Mouse (Mus musculus) gastrocnemius, postnatal 10 days (tissue): ENCODE data around the gene Fam209. TPM values are rescaled to one million over a fixed set of nuclear protein-coding genes. Genes with fewer than 3 reads are reported as not detected.
A peak's percentile ranks its signal among the peaks of the same experiment; 100 is the strongest.

Experiments used
- DNase-seq: peaks from one replicate; pipeline ENCODE4 v3.0.0; 2021; ENCODE audit warnings: mixed read lengths
- total RNA-seq, 2 experiments: library from RNA; stranded (reverse); gene quantifications; 2 replicates each; pipeline ENCODE4 v1.2.3; 2021

Gene Fam209
- total RNA-seq, 2 experiments from 2014 or later: 0.35 to 0.54 TPM

GRCm38 (mm10) chr2:172477860-172478259 is 5.5 kb downstream of the Fam209 start:
- DNase-seq: no peak

- no peak for DNase-seq
Measured at GRCm38 (mm10) chr2:172480296-172480695, 8.0 kb downstream of the Fam209 start.

- no peak for DNase-seq
Measured at GRCm38 (mm10) chr2:172481654-172482385, 9.5 kb downstream of the Fam209 start.

- DNase-seq: no peak
Measured at GRCm38 (mm10) chr2:172483766-172484413, 11.6 kb downstream of the Fam209 start.

- DNase-seq: no peak
Measured at GRCm38 (mm10) chr2:172484696-172485370, 12.5 kb downstream of the Fam209 start.

- no peak for DNase-seq
Measured at GRCm38 (mm10) chr2:172496736-172497345, 24.5 kb downstream of the Fam209 start.

- no peak for DNase-seq
Measured at GRCm38 (mm10) chr2:172498823-172499222, 26.5 kb downstream of the Fam209 start.

GRCm38 (mm10) chr2:172500752-172501316 is 28.5 kb downstream of the Fam209 start:
- DNase-seq: no peak

GRCm38 (mm10) chr2:172501341-172501740 is 29.0 kb downstream of the Fam209 start:
- DNase-seq: peak; percentile 23

- DNase-seq: no peak
Measured at GRCm38 (mm10) chr2:172502168-172502567, 29.8 kb downstream of the Fam209 start.

- DNase-seq: no peak
Measured at GRCm38 (mm10) chr2:172506121-172506520, 33.8 kb downstream of the Fam209 start.

GRCm38 (mm10) chr2:172510056-172510712 is 37.9 kb downstream of the Fam209 start:
- DNase-seq: no peak

GRCm38 (mm10) chr2:172510899-172511298 is 38.6 kb downstream of the Fam209 start:
- no peak for DNase-seq

- DNase-seq: no peak
Measured at GRCm38 (mm10) chr2:172516407-172516992, 44.2 kb downstream of the Fam209 start.

GRCm38 (mm10) chr2:172520616-172521371 is 48.5 kb downstream of the Fam209 start:
- no peak for DNase-seq

GRCm38 (mm10) chr2:172522528-172522927 is 50.2 kb downstream of the Fam209 start:
- no peak for DNase-seq
